Mouse (Mus musculus): Measurements from ENCODE around the gene Plce1. TPM values are rescaled to one million over a fixed set of nuclear protein-coding genes. Genes with fewer than 3 reads are reported as not detected.

Gene Plce1
- total RNA-seq (2023), result not detected

GRCm38 (mm10) chr19:38480731-38481621 lies at the start of gene Plce1:
TSS of gene Plce1 (plus strand) at chr19:38481109.

DNA sequence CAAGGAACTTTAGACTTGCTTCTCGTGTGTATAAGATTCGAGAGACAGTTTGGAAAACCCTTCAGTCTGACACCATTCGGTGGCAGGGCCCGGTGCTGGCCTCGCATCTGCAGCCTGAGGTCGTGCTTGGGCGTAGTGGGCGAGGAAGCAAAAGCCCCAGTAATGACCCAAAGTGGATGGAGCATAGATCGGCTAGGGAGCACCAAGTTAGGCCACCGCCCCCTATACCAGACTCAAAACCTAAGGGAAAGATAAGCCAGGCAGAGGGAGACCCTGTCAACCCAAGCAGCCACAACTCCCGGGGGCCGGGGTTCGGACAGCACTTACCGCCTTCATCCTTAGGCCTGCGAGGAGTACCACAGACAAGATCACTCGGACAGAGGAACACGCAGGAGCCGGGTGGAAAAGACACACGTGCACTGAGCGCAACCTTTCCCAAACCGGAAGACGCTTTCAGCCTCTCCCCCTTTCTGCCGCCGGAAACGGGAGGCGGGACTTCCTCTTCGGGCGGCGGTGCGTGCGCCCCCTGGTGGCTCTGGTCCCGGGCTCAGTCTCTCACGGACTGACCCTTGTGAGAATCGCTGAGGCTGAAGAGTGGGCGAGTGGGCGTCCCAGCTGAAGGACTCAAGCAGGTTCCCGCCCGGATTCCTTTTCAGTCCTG lies 338.0 kb downstream of the Plce1 start, which contains the start of gene Noc3l:
TSS of gene Noc3l (minus strand) at position 472 of the 661 bp plus-strand sequence.

Other genes with a start within 250 kb of the Plce1 start
- gene Lgi1, start 216.6 kb upstream of the Plce1 start, total RNA-seq (2023), result not detected
- 1 to 10 TPM; 1.1 to 1.5 TPM for gene Slc35g1, start 85.1 kb upstream of the Plce1 start, total RNA-seq (2023)